Mouse (Mus musculus): ENCODE results near the gene Cers6.

The Cers6 gene

GRCm38 (mm10) chr2:68960620-68961019 is 99.4 kb downstream of the Cers6 start:
- DNase-seq (ENCODE audit: low spot score) = no peak

GRCm38 (mm10) chr2:68966360-68966759 is 105.1 kb downstream of the Cers6 start:
- DNase-seq (ENCODE audit: low spot score) = no peak

- DNase-seq (ENCODE audit: low spot score) = no peak
These were observed 106.8 kb downstream of the Cers6 start for GRCm38 (mm10) chr2:68968028-68968427.

GRCm38 (mm10) chr2:68971840-68972239 is 110.6 kb downstream of the Cers6 start:
- no peak for DNase-seq (ENCODE audit: low spot score)

GRCm38 (mm10) chr2:68973753-68974152 is 112.5 kb downstream of the Cers6 start:
- DNase-seq (ENCODE audit: low spot score) = no peak

GRCm38 (mm10) chr2:68975286-68975685 is 114.0 kb downstream of the Cers6 start:
- DNase-seq (ENCODE audit: low spot score) = no peak

- no peak for DNase-seq (ENCODE audit: low spot score)
These were observed 114.5 kb downstream of the Cers6 start for GRCm38 (mm10) chr2:68975780-68976179.

GRCm38 (mm10) chr2:68978244-68978643 is 117.0 kb downstream of the Cers6 start:
- no peak for DNase-seq (ENCODE audit: low spot score)

- DNase-seq (ENCODE audit: low spot score) = peak; percentile 18
These were observed 117.7 kb downstream of the Cers6 start for GRCm38 (mm10) chr2:68978660-68979604.

- no peak for DNase-seq (ENCODE audit: low spot score)
These were observed 120.1 kb downstream of the Cers6 start for GRCm38 (mm10) chr2:68981302-68981701.

GRCm38 (mm10) chr2:68981756-68982409 is 120.6 kb downstream of the Cers6 start:
- no peak for DNase-seq (ENCODE audit: low spot score)

GRCm38 (mm10) chr2:68982979-68983378 is 121.7 kb downstream of the Cers6 start:
- DNase-seq (ENCODE audit: low spot score) = no peak

GRCm38 (mm10) chr2:68983431-68983830 is 122.2 kb downstream of the Cers6 start:
- DNase-seq (ENCODE audit: low spot score) = no peak

GRCm38 (mm10) chr2:68989117-68989516 is 127.9 kb downstream of the Cers6 start:
- no peak for DNase-seq (ENCODE audit: low spot score)

GRCm38 (mm10) chr2:68992629-68993028 is 131.4 kb downstream of the Cers6 start:
- DNase-seq (ENCODE audit: low spot score) = no peak

- no peak for DNase-seq (ENCODE audit: low spot score)
These were observed 133.2 kb downstream of the Cers6 start for GRCm38 (mm10) chr2:68994441-68994840.

- no peak for DNase-seq (ENCODE audit: low spot score)
These were observed 134.5 kb downstream of the Cers6 start for GRCm38 (mm10) chr2:68995723-68996122.

GRCm38 (mm10) chr2:68996268-68996667 is 135.0 kb downstream of the Cers6 start:
- DNase-seq (ENCODE audit: low spot score) = no peak

- no peak for DNase-seq (ENCODE audit: low spot score)
These were observed 142.8 kb downstream of the Cers6 start for GRCm38 (mm10) chr2:69004001-69004400.

- DNase-seq (ENCODE audit: low spot score) = no peak
These were observed 150.2 kb downstream of the Cers6 start for GRCm38 (mm10) chr2:69011392-69011791.

GRCm38 (mm10) chr2:69011860-69012259 is 150.6 kb downstream of the Cers6 start:
- no peak for DNase-seq (ENCODE audit: low spot score)

GRCm38 (mm10) chr2:69014241-69014640 is 153.0 kb downstream of the Cers6 start:
- DNase-seq (ENCODE audit: low spot score) = no peak

- no peak for DNase-seq (ENCODE audit: low spot score)
These were observed 154.0 kb downstream of the Cers6 start for GRCm38 (mm10) chr2:69015172-69015724.
